Mouse (Mus musculus): ENCODE measurements around the gene Tmem131l. TPM values are rescaled to one million over a fixed set of nuclear protein-coding genes. Genes with fewer than 3 reads are reported as not detected.

Tmem131l gene
- polyA plus RNA-seq, 1 experiment from 2014 or later: 37.5 TPM

- Histone ChIP-seq H3K4me2 (no peak overlapping the region), H3K9me3 (replicated peaks) (no peaks in the 10 kb centered on the region), H3K27ac (no peak overlapping the region), H3K9ac (no peak overlapping the region), H3K36me3 (no peaks in the 10 kb centered on the region), H3K4me3 (replicated peaks) (no peak overlapping the region), H3K27me3 (no peaks in the 10 kb centered on the region), H3K4me1 (peaks cover 51% of the 10 kb centered on the region)
- 62% methylated on average over 5 of the region's 5 CpGs for WGBS
- ATAC-seq (replicated peaks; ENCODE audit: low FRiP score): no peak
These were observed 42.4 kb downstream of the Tmem131l start for GRCm38 (mm10) chr3:83997563-83997962.

GRCm38 (mm10) chr3:83997036-83997435, 42.9 kb downstream of the Tmem131l start:
- no peaks in the 10 kb centered on the region for H3K27me3 ChIP-seq
- 79% methylated on average over 3 of the region's 3 CpGs for WGBS
- ATAC-seq (replicated peaks; ENCODE audit: low FRiP score): no peak

GRCm38 (mm10) chr3:83996086-83996485, 43.9 kb downstream of the Tmem131l start:
- no peak overlapping the region for H3K4me2 ChIP-seq
- no peak overlapping the region for H3K9ac ChIP-seq
- no peaks in the 10 kb centered on the region for H3K9me3 ChIP-seq (replicated peaks)
- no peaks in the 10 kb centered on the region for H3K36me3 ChIP-seq
- no peak for ATAC-seq (replicated peaks; ENCODE audit: low FRiP score)
- no peaks in the 10 kb centered on the region for H3K27me3 ChIP-seq
- H3K4me1 ChIP-seq: peaks cover 43% of the 10 kb centered on the region
- no peak overlapping the region for H3K4me3 ChIP-seq (replicated peaks)
- no peak overlapping the region for H3K27ac ChIP-seq
- WGBS: 74% methylated on average over 6 of the region's 6 CpGs

More at GRCm38 (mm10) chr3:83997036-83997435, 42.9 kb downstream of the Tmem131l start:
- H3K4me3 ChIP-seq (replicated peaks): no peak overlapping the region
- H3K36me3 ChIP-seq: no peaks in the 10 kb centered on the region
- H3K4me1 ChIP-seq: peaks cover 48% of the 10 kb centered on the region
- no peak overlapping the region for H3K27ac ChIP-seq
- no peak overlapping the region for H3K9ac ChIP-seq
- H3K4me2 ChIP-seq: no peak overlapping the region
- no peaks in the 10 kb centered on the region for H3K9me3 ChIP-seq (replicated peaks)

- WGBS: 56% methylated on average over 9 of the region's 9 CpGs
- no peaks in the 10 kb centered on the region for H3K27me3 ChIP-seq
- no peak overlapping the region for H3K27ac ChIP-seq
- H3K4me2 ChIP-seq: no peak overlapping the region
- no peak for ATAC-seq (replicated peaks; ENCODE audit: low FRiP score)
- no peak overlapping the region for H3K4me3 ChIP-seq (replicated peaks)
- peaks cover 43% of the 10 kb centered on the region for H3K4me1 ChIP-seq
- no peak overlapping the region for H3K9ac ChIP-seq
- H3K9me3 ChIP-seq (replicated peaks): no peaks in the 10 kb centered on the region
- H3K36me3 ChIP-seq: 0 out of 2 replicates have a peak, but pooled peaks cover 4% of the 10 kb centered on the region
These were observed 44.6 kb downstream of the Tmem131l start for GRCm38 (mm10) chr3:83995254-83995830.

- Histone ChIP-seq H3K4me1 (peaks cover 43% of the 10 kb centered on the region), H3K4me3 (replicated peaks) (no peak overlapping the region), H3K9ac (no peak overlapping the region), H3K4me2 (no peak overlapping the region), H3K27ac (no peak overlapping the region), H3K36me3 (0 out of 2 replicates have a peak, but pooled peaks cover 4% of the 10 kb centered on the region), H3K27me3 (no peaks in the 10 kb centered on the region), H3K9me3 (replicated peaks) (no peaks in the 10 kb centered on the region)
- ATAC-seq (replicated peaks; ENCODE audit: low FRiP score): peak; percentile 36
- 31% methylated on average over 8 of the region's 8 CpGs for WGBS
These were observed 45.6 kb downstream of the Tmem131l start for GRCm38 (mm10) chr3:83994217-83994839.

- no peak overlapping the region for H3K27ac ChIP-seq
- no peak for ATAC-seq (replicated peaks; ENCODE audit: low FRiP score)
- H3K4me3 ChIP-seq (replicated peaks): no peak overlapping the region
These were observed 46.9 kb downstream of the Tmem131l start for GRCm38 (mm10) chr3:83993089-83993516.

GRCm38 (mm10) chr3:83991691-83992524, 48.1 kb downstream of the Tmem131l start:
- Histone ChIP-seq H3K36me3 (0 out of 2 replicates have a peak, but pooled peaks cover 4% of the 10 kb centered on the region), H3K9me3 (replicated peaks) (no peaks in the 10 kb centered on the region), H3K27me3 (no peaks in the 10 kb centered on the region), H3K4me2 (no peak overlapping the region), H3K4me3 (replicated peaks) (no peak overlapping the region), H3K27ac (no peak overlapping the region), H3K9ac (no peak overlapping the region), H3K4me1 (peaks cover 48% of the 10 kb centered on the region)
- no peak for ATAC-seq (replicated peaks; ENCODE audit: low FRiP score)
- WGBS: 83% methylated on average over 8 of the region's 8 CpGs

More at GRCm38 (mm10) chr3:83993089-83993516, 46.9 kb downstream of the Tmem131l start:
- H3K4me2 ChIP-seq: no peak overlapping the region
- 0 out of 2 replicates have a peak, but pooled peaks cover 4% of the 10 kb centered on the region for H3K36me3 ChIP-seq
- 78% methylated on average over 8 of the region's 8 CpGs for WGBS
- no peaks in the 10 kb centered on the region for H3K9me3 ChIP-seq (replicated peaks)
- no peak overlapping the region for H3K9ac ChIP-seq
- H3K27me3 ChIP-seq: no peaks in the 10 kb centered on the region
- peaks cover 51% of the 10 kb centered on the region for H3K4me1 ChIP-seq

- no peak for ATAC-seq (replicated peaks; ENCODE audit: low FRiP score)
These were observed 51.8 kb downstream of the Tmem131l start for GRCm38 (mm10) chr3:83988214-83988613.

GRCm38 (mm10) chr3:83987533-83988112, 52.4 kb downstream of the Tmem131l start:
- no peak overlapping the region for H3K9ac ChIP-seq
- WGBS: 86% methylated on average over 8 of the region's 8 CpGs
- H3K4me3 ChIP-seq (replicated peaks): no peak overlapping the region
- no peaks in the 10 kb centered on the region for H3K9me3 ChIP-seq (replicated peaks)
- H3K36me3 ChIP-seq: 0 out of 2 replicates have a peak, but pooled peaks cover 4% of the 10 kb centered on the region
- no peaks in the 10 kb centered on the region for H3K27me3 ChIP-seq
- H3K4me2 ChIP-seq: no peak overlapping the region
- ATAC-seq (replicated peaks; ENCODE audit: low FRiP score): no peak
- H3K27ac ChIP-seq: no peak overlapping the region
- H3K4me1 ChIP-seq: peaks cover 41% of the 10 kb centered on the region

More at GRCm38 (mm10) chr3:83988214-83988613, 51.8 kb downstream of the Tmem131l start:
- H3K4me1 ChIP-seq: peaks cover 41% of the 10 kb centered on the region
- WGBS: 27% methylated on average over 4 of the region's 4 CpGs
- no peak overlapping the region for H3K27ac ChIP-seq
- no peak overlapping the region for H3K4me2 ChIP-seq
- H3K9me3 ChIP-seq (replicated peaks): no peaks in the 10 kb centered on the region
- H3K36me3 ChIP-seq: 0 out of 2 replicates have a peak, but pooled peaks cover 4% of the 10 kb centered on the region
- no peak overlapping the region for H3K9ac ChIP-seq
- no peak overlapping the region for H3K4me3 ChIP-seq (replicated peaks)
- no peaks in the 10 kb centered on the region for H3K27me3 ChIP-seq

- 0 out of 2 replicates have a peak, but pooled peaks cover 4% of the 10 kb centered on the region for H3K36me3 ChIP-seq
- WGBS: 44% methylated on average over 3 of the region's 3 CpGs
These were observed 53.2 kb downstream of the Tmem131l start for GRCm38 (mm10) chr3:83986740-83987139.

GRCm38 (mm10) chr3:83985426-83985825, 54.5 kb downstream of the Tmem131l start:
- H3K9me3 ChIP-seq (replicated peaks): no peaks in the 10 kb centered on the region
- H3K36me3 ChIP-seq: 0 out of 2 replicates have a peak, but pooled peaks cover 1% of the 10 kb centered on the region
- H3K27me3 ChIP-seq: no peaks in the 10 kb centered on the region
- no peak overlapping the region for H3K9ac ChIP-seq
- H3K4me3 ChIP-seq (replicated peaks): no peak overlapping the region
- ATAC-seq (replicated peaks; ENCODE audit: low FRiP score): no peak
- no peak overlapping the region for H3K4me2 ChIP-seq
- peaks cover 45% of the 10 kb centered on the region for H3K4me1 ChIP-seq
- no peak overlapping the region for H3K27ac ChIP-seq
- 52% methylated on average over 6 of the region's 6 CpGs for WGBS

More at GRCm38 (mm10) chr3:83986740-83987139, 53.2 kb downstream of the Tmem131l start:
- no peak overlapping the region for H3K4me3 ChIP-seq (replicated peaks)
- ATAC-seq (replicated peaks; ENCODE audit: low FRiP score): no peak
- H3K27me3 ChIP-seq: no peaks in the 10 kb centered on the region
- H3K4me1 ChIP-seq: peaks cover 41% of the 10 kb centered on the region
- H3K27ac ChIP-seq: no peak overlapping the region
- no peak overlapping the region for H3K4me2 ChIP-seq
- no peak overlapping the region for H3K9ac ChIP-seq
- H3K9me3 ChIP-seq (replicated peaks): no peaks in the 10 kb centered on the region
